Mouse (Mus musculus): ENCODE data around the gene Cpsf6.

Gene Cpsf6

DNA sequence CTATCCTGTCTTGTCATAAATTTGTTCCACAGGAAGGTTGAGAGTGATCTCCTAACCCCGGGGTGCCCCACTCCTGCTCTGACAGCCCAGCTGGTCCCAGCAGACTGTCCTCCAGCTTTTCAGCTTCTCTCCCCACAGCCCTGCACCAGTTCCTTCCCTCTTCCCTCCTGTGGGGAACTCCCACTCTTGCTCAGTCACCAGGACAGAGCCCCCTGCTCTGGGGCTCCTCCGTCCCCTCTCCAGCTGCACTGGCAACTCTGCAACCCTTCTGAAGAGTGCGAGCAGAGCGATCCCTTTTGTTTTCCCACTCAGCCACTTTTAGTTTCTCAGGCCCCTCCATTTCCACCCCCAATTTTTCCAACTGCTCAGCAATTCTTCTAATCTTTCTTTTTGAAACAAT is 44.2 kb downstream of the Cpsf6 start:
- DNase-seq (ENCODE audit: low spot score), result no peak

DNA sequence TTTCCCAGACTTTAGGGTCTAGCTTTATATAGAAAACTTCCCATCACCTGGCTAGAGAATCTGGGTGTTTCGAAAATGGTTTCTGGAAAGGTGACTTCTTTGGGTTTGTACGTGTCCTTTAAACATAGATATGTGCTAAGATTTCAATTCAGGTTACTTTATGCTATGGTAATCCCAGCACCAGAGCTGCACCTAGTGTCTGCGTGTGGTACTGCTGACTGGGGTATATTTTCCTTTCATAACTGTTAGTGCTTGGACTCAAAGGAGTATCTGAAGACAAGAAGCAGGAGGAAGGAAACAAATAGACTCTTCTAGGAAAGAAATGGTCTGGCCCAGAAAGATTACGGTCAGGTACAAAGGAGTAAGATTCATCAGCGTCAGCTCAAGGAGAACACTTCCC is 49.3 kb downstream of the Cpsf6 start:
- DNase-seq (ENCODE audit: low spot score), result peak; percentile 14

DNA sequence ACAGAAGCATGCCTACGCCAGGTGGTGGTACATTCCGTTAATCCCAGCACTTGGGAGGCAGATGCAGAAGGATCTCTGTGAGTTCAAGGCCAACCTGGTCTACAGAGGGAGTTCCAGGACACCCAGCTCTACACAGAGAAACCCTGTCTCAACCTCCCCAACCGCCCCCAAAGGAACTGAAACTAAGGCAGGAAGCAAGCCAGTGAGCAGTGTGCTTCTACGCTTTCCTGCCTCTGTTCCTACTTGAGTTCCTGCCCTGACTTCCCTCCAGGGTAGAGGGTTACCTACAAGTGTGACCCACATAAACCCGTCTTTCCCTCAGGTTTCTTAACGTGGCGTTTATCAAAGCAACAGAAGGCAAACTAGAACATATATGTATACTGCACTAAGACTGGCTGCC is 56.0 kb downstream of the Cpsf6 start:
- no peak for DNase-seq (ENCODE audit: low spot score)

DNA sequence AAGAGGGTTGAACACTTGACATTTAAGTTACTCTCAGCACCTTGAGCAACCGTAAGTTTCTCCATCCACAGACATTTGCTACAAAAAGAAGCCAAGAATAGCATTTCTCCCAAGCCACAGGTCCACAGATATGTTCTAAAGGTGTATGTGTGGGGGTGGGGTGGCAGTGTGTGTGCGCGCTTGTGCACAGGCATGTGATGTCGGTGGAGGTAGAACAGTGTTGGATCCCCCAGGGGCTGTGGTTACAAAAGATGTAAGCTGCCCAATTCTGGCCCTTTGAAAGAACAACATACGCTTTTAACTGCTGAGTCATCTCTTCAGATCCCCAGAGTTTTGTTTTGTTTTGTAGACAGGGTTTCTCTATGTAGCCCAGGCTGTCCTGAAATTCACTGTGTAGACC is 57.2 kb downstream of the Cpsf6 start:
- DNase-seq (ENCODE audit: low spot score), result no peak

DNA sequence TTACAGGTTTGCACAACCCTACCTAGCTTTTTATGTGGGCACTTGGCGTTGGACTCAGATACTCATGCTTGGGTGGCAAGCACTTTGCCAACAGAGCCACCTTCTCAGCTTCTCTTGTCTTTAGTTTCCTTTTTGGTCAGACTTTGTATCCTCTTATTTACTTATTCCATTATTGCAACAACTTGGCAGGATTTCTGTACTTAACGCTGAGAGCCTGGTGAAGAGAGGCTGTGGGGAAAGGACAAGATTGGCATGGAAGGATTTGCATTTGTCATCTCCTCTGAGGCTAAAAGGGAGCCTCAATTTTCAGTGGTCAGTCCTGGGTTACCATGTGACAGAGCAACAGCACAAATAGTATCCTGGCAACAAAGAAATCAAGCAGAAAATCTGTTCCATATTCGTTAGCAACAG is 59.2 kb downstream of the Cpsf6 start:
- no peak for DNase-seq (ENCODE audit: low spot score)

DNA sequence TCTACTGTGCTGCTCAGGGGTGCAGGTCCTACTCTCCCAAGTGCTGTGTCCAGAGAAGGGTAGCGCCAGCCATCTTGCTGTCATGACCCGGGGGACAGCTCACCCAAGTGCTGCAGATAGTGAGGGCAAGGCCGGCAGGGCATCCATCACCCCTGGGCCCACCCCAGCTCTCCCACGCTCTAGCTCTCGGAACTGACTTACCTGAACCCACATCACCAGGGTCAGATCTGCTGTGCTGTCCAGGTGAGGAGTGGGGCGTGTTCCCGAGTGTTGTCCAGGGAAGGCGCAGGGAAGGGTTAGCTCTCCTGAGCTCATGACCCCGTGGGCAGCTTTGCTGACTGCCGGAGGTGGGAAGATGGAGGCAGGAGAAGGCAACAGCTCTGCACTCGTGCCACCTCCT is 63.4 kb downstream of the Cpsf6 start:
- no peak for DNase-seq (ENCODE audit: low spot score)

DNA sequence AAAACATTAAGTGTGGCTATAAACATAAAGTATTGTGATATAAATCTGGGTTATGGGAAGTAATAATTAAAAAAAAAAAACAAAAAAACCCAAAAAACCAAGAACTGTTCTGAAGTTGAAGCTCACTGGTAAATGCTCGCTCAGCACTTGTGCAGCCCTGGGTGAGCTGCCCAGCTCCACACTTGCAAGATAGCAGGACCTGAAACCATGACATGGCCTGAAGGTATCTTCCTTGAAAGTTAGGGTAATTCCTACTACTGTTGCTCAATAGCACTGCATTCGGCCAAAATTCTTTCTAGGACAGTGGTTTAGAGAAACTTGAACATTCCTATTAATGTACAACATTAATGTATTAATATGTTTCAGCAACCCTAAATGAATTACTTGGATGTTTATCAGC is 66.7 kb downstream of the Cpsf6 start:
- no peak for DNase-seq (ENCODE audit: low spot score)

DNA sequence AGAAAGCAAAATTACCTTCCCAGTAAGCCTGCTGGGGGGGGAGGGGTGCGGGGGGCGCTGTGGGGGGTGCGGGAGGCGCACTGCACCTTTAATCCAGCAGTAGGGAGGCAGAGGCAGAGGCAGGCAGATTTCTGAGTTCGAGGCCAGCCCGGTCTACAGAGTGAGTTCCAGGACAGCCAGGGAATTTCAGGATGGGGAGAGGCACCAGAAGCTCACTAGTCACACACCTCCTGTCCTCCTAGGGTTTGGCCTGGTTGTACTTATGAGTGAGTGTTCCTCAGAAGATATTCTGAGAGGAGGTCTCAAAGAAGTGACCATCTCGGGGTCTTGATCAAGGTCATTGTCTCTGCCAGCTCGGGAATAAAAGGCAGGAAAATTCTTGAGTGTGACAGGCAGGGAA is 67.6 kb downstream of the Cpsf6 start:
- DNase-seq (ENCODE audit: low spot score), result no peak

DNA sequence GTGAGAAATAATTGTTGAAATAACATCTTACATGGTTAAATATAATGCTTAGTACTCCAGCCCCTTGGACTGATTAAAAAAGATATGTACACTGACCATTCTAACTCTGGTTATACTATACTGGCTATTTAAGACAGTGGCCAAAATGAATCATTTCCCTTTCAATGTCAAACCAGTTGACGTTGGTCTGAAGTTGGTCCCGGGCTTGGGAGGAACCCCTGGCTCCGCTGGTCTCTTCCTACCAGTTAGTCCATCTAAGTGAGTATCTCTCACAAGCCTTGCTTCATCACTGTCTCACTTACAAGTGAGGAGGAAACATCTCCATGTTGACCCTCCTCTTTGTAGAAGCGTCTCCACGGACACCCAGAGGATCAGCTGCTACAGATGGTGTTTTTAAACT is 75.4 kb downstream of the Cpsf6 start:
- DNase-seq (ENCODE audit: low spot score), result no peak

DNA sequence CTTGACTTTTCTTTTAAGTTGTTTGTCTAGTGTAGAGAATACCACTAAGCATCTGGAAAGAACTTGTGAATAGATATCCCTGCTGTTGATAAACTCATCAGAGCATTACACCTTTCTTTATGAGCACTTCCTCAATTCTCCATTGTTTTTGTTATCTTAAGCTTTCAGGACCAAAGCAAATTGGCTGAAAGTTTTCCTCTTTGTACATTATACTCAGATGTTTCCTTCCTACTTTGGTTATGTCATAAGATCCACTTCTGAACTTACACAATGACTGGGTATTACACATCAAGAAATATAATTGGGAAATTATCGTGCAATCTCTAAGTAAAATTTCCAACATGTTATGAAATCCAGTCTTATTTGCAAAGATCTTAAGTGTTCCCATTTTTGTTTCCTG is 78.1 kb downstream of the Cpsf6 start:
- DNase-seq (ENCODE audit: low spot score), result no peak

DNA sequence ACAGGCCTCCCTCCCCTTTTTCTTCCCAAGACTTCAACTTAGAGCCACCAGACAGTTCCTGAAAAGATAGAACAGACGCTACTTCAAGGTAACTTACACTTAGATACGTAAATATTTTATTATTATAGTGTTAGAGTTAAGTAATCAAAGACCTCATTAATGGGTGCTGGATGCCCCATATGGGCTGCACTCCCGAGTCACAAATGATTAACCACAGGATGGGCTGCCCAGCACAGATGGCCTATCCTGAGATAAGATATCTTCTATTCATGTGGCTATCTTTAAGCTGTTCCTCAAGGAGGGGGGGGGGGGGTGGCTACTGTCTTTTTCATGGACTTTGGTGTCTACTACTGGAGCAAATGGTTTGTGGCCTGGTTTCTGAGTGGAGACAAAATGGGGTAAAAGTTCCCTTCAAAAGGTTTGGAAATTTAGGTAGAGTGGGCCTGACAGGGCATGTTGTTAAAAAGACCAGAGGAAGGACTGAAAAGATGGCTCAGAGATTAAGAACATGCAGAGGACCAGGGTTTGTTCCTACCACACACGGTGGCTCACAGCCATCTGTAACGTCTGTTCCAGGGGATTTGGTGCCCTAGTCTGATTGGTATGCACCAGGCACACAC is 79.8 kb downstream of the Cpsf6 start:
- DNase-seq (ENCODE audit: low spot score), result no peak

DNA sequence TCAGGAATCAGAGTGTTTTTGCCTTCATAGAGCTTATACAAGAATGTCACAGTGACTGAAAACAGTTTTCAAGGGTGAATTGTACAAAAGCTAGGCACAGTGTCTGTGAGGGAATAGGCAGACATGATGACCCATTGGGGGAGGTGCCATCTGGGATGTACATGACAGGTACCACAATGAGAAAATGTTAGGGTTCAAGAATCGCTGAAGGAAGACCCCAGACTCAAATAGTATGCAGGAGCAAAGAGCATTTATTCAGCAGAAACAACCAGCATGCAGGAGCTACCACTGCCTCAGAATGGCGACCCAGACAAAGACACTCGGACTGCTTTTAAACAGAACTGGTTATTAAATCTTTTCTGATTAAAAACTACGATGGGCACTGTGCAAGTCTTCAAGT is 80.7 kb downstream of the Cpsf6 start:
- no peak for DNase-seq (ENCODE audit: low spot score)

DNA sequence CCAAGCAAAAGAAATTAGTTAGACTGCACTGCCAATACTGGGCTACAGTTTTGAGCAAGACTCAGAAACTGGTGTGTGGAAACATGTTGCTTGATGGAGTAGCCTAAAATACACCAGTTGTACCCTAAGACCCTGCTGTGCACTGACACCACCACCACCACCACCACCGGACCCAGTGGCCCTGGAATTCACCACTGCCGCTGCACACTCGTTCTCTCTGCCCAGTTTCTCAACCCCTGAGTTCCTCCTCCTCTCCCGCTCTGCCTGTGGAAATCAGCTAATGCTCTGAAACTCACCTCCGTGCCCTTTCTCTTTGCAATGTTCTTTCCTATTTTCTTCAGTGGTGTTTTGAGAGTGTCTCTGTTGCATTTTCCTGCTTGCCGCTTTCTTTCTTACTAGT is 81.5 kb downstream of the Cpsf6 start:
- no peak for DNase-seq (ENCODE audit: low spot score)
